Mouse (Mus musculus) intestine, embryonic 14.5 days (tissue): Measurements from ENCODE around the gene Camta1. TPM values are rescaled to one million over a fixed set of nuclear protein-coding genes. Genes with fewer than 3 reads are reported as not detected.

ENCODE experiments used
- ATAC-seq: fragments of 200-750 bp; cut with Nextera tagmentation; replicated peaks from 2 replicates; pipeline ENCODE4 v1.8.0; 2017; ENCODE audit warnings: low read depth, moderate number of reproducible peaks, moderate TSS enrichment, moderate library complexity; ENCODE audit not compliant: low FRiP score, low TSS enrichment
- DNase-seq: peaks from one replicate; pipeline ENCODE4 v3.0.0-alpha.2; 2018; ENCODE audit warnings: low spot score
- H3K27ac ChIP-seq: fragments of 300-500 bp; sonication (generic); 2 replicates; pipeline ENCODE4 v1.5.1; 2014; ENCODE audit warnings: low read depth, mild to moderate bottlenecking, control low read depth
- H3K27me3 ChIP-seq: fragments of 300-500 bp; sonication (generic); replicated peaks from 2 replicates; pipeline ENCODE4 v1.6.1; 2014; ENCODE audit warnings: low read length, control low read depth; ENCODE audit not compliant: control insufficient read depth, insufficient read depth
- H3K36me3 ChIP-seq: fragments of 300-500 bp; sonication (generic); 2 replicates; pipeline ENCODE4 v1.6.1; 2014; ENCODE audit warnings: low read length, control low read depth; ENCODE audit not compliant: control insufficient read depth, insufficient read depth
- H3K4me1 ChIP-seq: fragments of 300-500 bp; sonication (generic); replicated peaks from 2 replicates; pipeline ENCODE4 v1.6.1; 2014; ENCODE audit warnings: low read length, control low read depth, mixed read lengths; ENCODE audit not compliant: control insufficient read depth, insufficient read depth
- H3K4me2 ChIP-seq: fragments of 300-500 bp; sonication (generic); 2 replicates; pipeline ENCODE4 v1.6.1; 2014; ENCODE audit warnings: low read length
- H3K4me3 ChIP-seq: fragments of 300-500 bp; sonication (generic); 2 replicates; pipeline ENCODE4 v1.5.1; 2014; ENCODE audit warnings: low read depth, low read length, control low read depth, mixed read lengths
- H3K9ac ChIP-seq: fragments of 300-500 bp; sonication (generic); 2 replicates; pipeline ENCODE4 v1.6.1; 2014; ENCODE audit warnings: mild to moderate bottlenecking, low read length
- H3K9me3 ChIP-seq: fragments of 300-500 bp; sonication (generic); 2 replicates; pipeline ENCODE4 v1.6.1; 2016; ENCODE audit warnings: low read length, control low read depth; ENCODE audit not compliant: control insufficient read depth
- WGBS: fragments of 180-500 bp; shearing (Covaris S2); extraction: QIAGEN DNeasy Blood & Tissue Kit; methylation state at CpG from one replicate; pipeline ENCODE4 v1.1.7; 2014; 5-methylcytosine and 5-hydroxymethylcytosine counted together
- polyA plus RNA-seq: library from polyadenylated mRNA; unstranded; fragments of >200 nt; fragmentation: Nextera tagmentation; extraction: Ambion mirVana; gene quantifications from 2 replicates; pipeline ENCODE4 v1.2.1, GENCODE M21; 2014

Gene Camta1
- polyA plus RNA-seq, 1 experiment from 2014 or later = 88.1 TPM

- DNase-seq = no peak
- ATAC-seq = no peak
- Histone ChIP-seq H3K4me3 (no peak overlapping the region), H3K9ac (no peak overlapping the region), H3K27me3 (no peaks in the 10 kb centered on the region), H3K27ac (no peak overlapping the region), H3K4me2 (no peak overlapping the region), H3K4me1 (no peaks in the 10 kb centered on the region), H3K9me3 (no peaks in the 10 kb centered on the region), H3K36me3 (no peaks in the 10 kb centered on the region)
- WGBS = 89% methylated on average over 6 of the region's 6 CpGs
Measured at GRCm38 (mm10) chr4:151477950-151478349, 383.7 kb downstream of the Camta1 start.

DNA sequence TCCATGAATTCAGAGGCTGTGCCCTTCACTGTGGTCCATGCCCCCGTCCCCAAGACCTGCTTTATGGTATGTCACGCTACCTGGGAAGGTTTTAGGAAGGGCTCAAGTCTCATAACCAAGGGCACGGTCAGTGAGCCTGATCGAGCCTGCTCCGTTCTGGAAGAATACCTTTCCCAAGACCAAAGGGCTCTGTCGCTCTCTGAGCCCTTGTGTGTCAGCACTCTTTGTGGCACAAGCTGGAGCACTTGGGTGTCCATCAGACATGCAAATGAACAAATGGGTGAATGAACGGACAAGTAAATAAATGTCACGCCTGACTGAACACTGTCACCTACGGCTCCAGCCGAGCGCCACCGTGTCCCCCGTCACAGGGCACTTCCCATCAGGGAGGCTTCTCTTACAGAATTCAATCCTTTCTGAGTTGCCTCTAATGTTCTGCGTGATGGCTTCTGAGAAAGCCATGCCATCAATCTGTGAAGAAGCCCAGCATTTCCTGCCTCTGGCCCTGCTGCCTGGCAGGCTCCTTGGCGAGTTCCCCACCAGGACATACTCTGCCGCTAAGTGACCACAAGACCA is 386.7 kb downstream of the Camta1 start:
- 87% methylated on average over 16 of the region's 16 CpGs for WGBS
- no peaks in the 10 kb centered on the region for H3K36me3 ChIP-seq
- no peaks in the 10 kb centered on the region for H3K4me1 ChIP-seq
- no peak for ATAC-seq
- no peak overlapping the region for H3K4me2 ChIP-seq
- no peak overlapping the region for H3K9ac ChIP-seq
- no peak for DNase-seq
- no peaks in the 10 kb centered on the region for H3K9me3 ChIP-seq
- H3K27me3 ChIP-seq = no peaks in the 10 kb centered on the region
- no peak overlapping the region for H3K27ac ChIP-seq
- H3K4me3 ChIP-seq = no peak overlapping the region

GRCm38 (mm10) chr4:151471886-151472285 is 389.8 kb downstream of the Camta1 start:
- Histone ChIP-seq H3K9me3 (no peaks in the 10 kb centered on the region), H3K36me3 (no peaks in the 10 kb centered on the region), H3K4me1 (no peaks in the 10 kb centered on the region; the same call in 1 of the 2 replicates), H3K9ac (no peak overlapping the region), H3K4me2 (no peak overlapping the region), H3K27me3 (no peaks in the 10 kb centered on the region), H3K4me3 (no peak overlapping the region), H3K27ac (no peak overlapping the region)
- ATAC-seq (no peak), DNase-seq (no peak)
- 86% methylated on average over 4 of the region's 4 CpGs for WGBS

- DNase-seq (no peak), ATAC-seq (no peak)
- Histone ChIP-seq H3K27ac (no peak overlapping the region), H3K9ac (no peak overlapping the region), H3K9me3 (no peaks in the 10 kb centered on the region), H3K4me3 (no peak overlapping the region), H3K36me3 (no peaks in the 10 kb centered on the region), H3K27me3 (no peaks in the 10 kb centered on the region), H3K4me1 (peaks cover 6% of the 10 kb centered on the region; the same call in 1 of the 2 replicates), H3K4me2 (no peak overlapping the region)
- WGBS = 84% methylated on average over 5 of the region's 5 CpGs
Measured at GRCm38 (mm10) chr4:151468381-151468780, 393.3 kb downstream of the Camta1 start.

- 72% methylated on average over 11 of the region's 11 CpGs for WGBS
- no peaks in the 10 kb centered on the region for H3K27me3 ChIP-seq
- no peaks in the 10 kb centered on the region for H3K9me3 ChIP-seq
- H3K9ac ChIP-seq = no peak overlapping the region
- DNase-seq = no peak
- no peak overlapping the region for H3K4me3 ChIP-seq
- no peaks in the 10 kb centered on the region for H3K4me1 ChIP-seq
- H3K4me2 ChIP-seq = no peak overlapping the region
- ATAC-seq = no peak
- no peak overlapping the region for H3K27ac ChIP-seq
- H3K36me3 ChIP-seq = no peaks in the 10 kb centered on the region
Measured at GRCm38 (mm10) chr4:151458686-151459085, 403.0 kb downstream of the Camta1 start.

GRCm38 (mm10) chr4:151454611-151455010 is 407.1 kb downstream of the Camta1 start:
- Histone ChIP-seq H3K4me1 (no peaks in the 10 kb centered on the region), H3K27ac (no peak overlapping the region), H3K4me2 (no peak overlapping the region), H3K4me3 (no peak overlapping the region), H3K36me3 (no peaks in the 10 kb centered on the region), H3K9me3 (no peaks in the 10 kb centered on the region), H3K9ac (no peak overlapping the region), H3K27me3 (no peaks in the 10 kb centered on the region)
- no peak for DNase-seq
- no peak for ATAC-seq
- 78% methylated on average over 3 of the region's 3 CpGs for WGBS

GRCm38 (mm10) chr4:151454065-151454464 is 407.6 kb downstream of the Camta1 start:
- DNase-seq (no peak), ATAC-seq (no peak)
- H3K9me3 ChIP-seq = no peaks in the 10 kb centered on the region
- H3K27ac ChIP-seq = no peak overlapping the region
- 67% methylated on average over 3 of the region's 3 CpGs for WGBS
- H3K4me1 ChIP-seq = no peaks in the 10 kb centered on the region
- no peak overlapping the region for H3K4me2 ChIP-seq
- H3K27me3 ChIP-seq = no peaks in the 10 kb centered on the region
- no peak overlapping the region for H3K9ac ChIP-seq
- H3K36me3 ChIP-seq = no peaks in the 10 kb centered on the region
- H3K4me3 ChIP-seq = no peak overlapping the region

DNA sequence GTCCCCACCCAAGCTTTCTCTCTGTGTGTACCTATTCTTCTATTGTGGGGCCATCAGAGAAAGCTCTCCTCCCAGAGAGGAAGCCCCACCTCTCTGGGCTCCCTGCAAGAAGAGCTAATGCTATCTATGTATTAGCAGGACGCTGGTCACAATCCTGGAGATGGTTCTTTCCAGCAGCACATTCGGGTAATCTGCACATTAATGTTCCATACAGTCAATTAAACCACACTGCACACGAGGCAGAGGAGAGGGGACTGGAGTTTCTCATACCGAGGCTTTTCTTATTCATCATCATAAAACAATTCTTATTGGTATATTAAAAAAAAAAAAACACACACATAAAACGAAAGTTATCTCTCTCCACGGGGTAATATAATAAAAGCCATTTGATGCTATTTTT is 409.8 kb downstream of the Camta1 start:
- WGBS = 52% methylated on average over 6 of the region's 6 CpGs
- ATAC-seq = no peak
- Histone ChIP-seq H3K27me3 (no peaks in the 10 kb centered on the region), H3K36me3 (no peaks in the 10 kb centered on the region), H3K4me3 (no peak overlapping the region), H3K27ac (no peak overlapping the region), H3K4me1 (0 out of 2 replicates have a peak, but pooled peaks cover 3% of the 10 kb centered on the region), H3K4me2 (no peak overlapping the region), H3K9ac (no peak overlapping the region), H3K9me3 (no peaks in the 10 kb centered on the region)
- DNase-seq = no peak

GRCm38 (mm10) chr4:151449981-151450380 is 411.7 kb downstream of the Camta1 start:
- no peaks in the 10 kb centered on the region for H3K9me3 ChIP-seq
- ATAC-seq = no peak
- H3K36me3 ChIP-seq = no peaks in the 10 kb centered on the region
- H3K27me3 ChIP-seq = no peaks in the 10 kb centered on the region
- DNase-seq = no peak
- H3K27ac ChIP-seq = no peak overlapping the region
- WGBS = 47% methylated on average over 8 of the region's 8 CpGs
- H3K4me2 ChIP-seq = no peak overlapping the region
- no peak overlapping the region for H3K9ac ChIP-seq
- 0 out of 2 replicates have a peak, but pooled peaks cover 3% of the 10 kb centered on the region for H3K4me1 ChIP-seq
- no peak overlapping the region for H3K4me3 ChIP-seq
